8 mouse cellular contexts compared by ENCODE assay signal in genomic region chr14:73142896-73143709, GRCm38 (mm10). TPM values are rescaled to one million over a fixed set of nuclear protein-coding genes. Genes with fewer than 3 reads are reported as not detected.
DNase-seq lines count a peak whose midpoint lies in the region; ATAC-seq and TF ChIP-seq lines count a peak whose summit lies in the region.

No protein-coding gene starts in this region.

- TF ChIP-seq POLR2A in CH12.LX (IDR thresholded peaks at IDR 0.05; ENCODE audit: low read depth, low read length) = peak; percentile 74
- TF ChIP-seq POLR2A in testis, adult 2 months (IDR thresholded peaks at IDR 0.05; ENCODE audit: control insufficient read depth, low read depth, low read length) = peak; percentile 60

- ATAC-seq in forebrain, embryonic 13.5 days = peak; percentile 93
- ATAC-seq in neural tube, embryonic 14.5 days (ENCODE audit: low read depth) = peak; percentile 94

- H3K27me3 ChIP-seq in CH12.LX (replicated peaks) = no peaks in the 10 kb centered on the region
- H3K27me3 ChIP-seq in forebrain, embryonic 13.5 days = no peaks in the 10 kb centered on the region
- no peaks in the 10 kb centered on the region for H3K27me3 ChIP-seq in neural tube, embryonic 14.5 days (ENCODE audit: control insufficient read depth, insufficient read depth, low read length)
- no peaks in the 10 kb centered on the region for H3K27me3 ChIP-seq in testis, adult 2 months (ENCODE audit: control insufficient read depth, insufficient read depth, low read length)

- DNase-seq in CH12.LX (ENCODE audit: extremely low read depth) = peak; percentile 60
- DNase-seq in c-Kit-negative CD71-positive TER-119-positive erythroid progenitor cells, embryonic 14.5 days (ENCODE audit: low read depth, low spot score) = peak; percentile 1
- DNase-seq in heart, postnatal 10 days = peak; percentile 88 to 89
- DNase-seq in kidney, postnatal 4 days = peak; percentile 84 to 92
- peak; percentile 81 to 84 for DNase-seq in lung, adult 18-20 months

- H3K4me3 ChIP-seq in CH12.LX (replicated peaks in 1 of 3; ENCODE audit: low read depth in 2 of 3, low read length in 2 of 3, poor library complexity in 1 of 3) = peak overlapping the region; percentile 66 to 86 (median 74)
- peak overlapping the region; percentile 75 for H3K4me3 ChIP-seq in forebrain, embryonic 13.5 days
- peak overlapping the region; percentile 61 for H3K4me3 ChIP-seq in neural tube, embryonic 14.5 days (ENCODE audit: low read depth, low read length)
- peak overlapping the region; percentile 95 for H3K4me3 ChIP-seq in testis, adult 2 months (ENCODE audit: control insufficient read depth, low read depth, low read length)

- peak overlapping the region; percentile 79 for H3K27ac ChIP-seq in CH12.LX (ENCODE audit: insufficient read depth, low read depth)
- peak overlapping the region; percentile 99 for H3K27ac ChIP-seq in forebrain, embryonic 13.5 days
- peak overlapping the region; percentile 97 for H3K27ac ChIP-seq in neural tube, embryonic 14.5 days (ENCODE audit: low read depth, low read length)
- peak overlapping the region; percentile 96 for H3K27ac ChIP-seq in testis, adult 2 months (ENCODE audit: control insufficient read depth, insufficient read depth, low read depth, low read length)

- TF ChIP-seq RAD21 in CH12.LX (IDR thresholded peaks at IDR 0.05; ENCODE audit: low read depth, low read length) = no peak; the same call in 1 of the 2 replicates

- no peak for TF ChIP-seq CTCF in CH12.LX (conservative IDR thresholded peaks at IDR 0.05 in 1 of 2, IDR thresholded peaks at IDR 0.05 in 1 of 2; ENCODE audit: low read depth in 2 of 2, low read length in 2 of 2)
- TF ChIP-seq CTCF in testis, adult 2 months (IDR thresholded peaks at IDR 0.05; ENCODE audit: control insufficient read depth, insufficient read depth, insufficient replicate concordance, low read depth, low read length) = no peak

- WGBS in forebrain, embryonic 13.5 days = under 1% methylated on average over 65 of the region's 88 CpGs
- WGBS in neural tube, embryonic 14.5 days = under 1% methylated on average over 56 of the region's 88 CpGs

- in situ Hi-C loops in CH12.LX (cut with MboI; ENCODE audit: low pct_ligation_motif_present, low pct_unique_long_range_greater_than_20kb, low sequenced_read_pairs) = no loop called here

- no peak for TF ChIP-seq EP300 in CH12.LX (IDR thresholded peaks at IDR 0.05; ENCODE audit: low read length)

- intact Hi-C loops in heart, postnatal 10 days (cut with DNase I) = loop anchor here (1.0 to 2.0 kb wide), 3 partner anchors 16 to 95 kb away; no protein-coding TSS in a partner anchor

- peaks cover 5% of the 10 kb centered on the region for H3K79me2 ChIP-seq in CH12.LX (replicated peaks; ENCODE audit: control insufficient read depth, extremely low read depth, insufficient read depth, poor library complexity, severe bottlenecking)

- peaks cover 7% of the 10 kb centered on the region for H3K9me3 ChIP-seq in CH12.LX (replicated peaks; ENCODE audit: low read length)
- H3K9me3 ChIP-seq in forebrain, embryonic 13.5 days (replicated peaks) = no peaks in the 10 kb centered on the region
- H3K9me3 ChIP-seq in neural tube, embryonic 14.5 days (ENCODE audit: control insufficient read depth, low read length) = no peaks in the 10 kb centered on the region

- H3K36me3 ChIP-seq in CH12.LX (replicated peaks in 1 of 2; ENCODE audit: control insufficient read depth in 1 of 2, insufficient read depth in 1 of 2, low read length in 1 of 2) = peaks cover 0 to 6% of the 10 kb centered on the region in 2 experiments
- H3K36me3 ChIP-seq in forebrain, embryonic 13.5 days (ENCODE audit: poor library complexity, severe bottlenecking) = no peaks in the 10 kb centered on the region
- H3K36me3 ChIP-seq in neural tube, embryonic 14.5 days (ENCODE audit: control insufficient read depth, insufficient read depth, low read length) = no peaks in the 10 kb centered on the region
- no peaks in the 10 kb centered on the region for H3K36me3 ChIP-seq in testis, adult 2 months (ENCODE audit: control insufficient read depth, insufficient read depth, low read length)

- dilution Hi-C loops in CH12.LX (cut with MboI; ENCODE audit: extremely low pct_ligation_motif_present, extremely low pct_unique_long_range_greater_than_20kb, low sequenced_read_pairs) = no loop called here

- peak overlapping the region; percentile 86 for H3K4me2 ChIP-seq in CH12.LX (ENCODE audit: insufficient read depth, low read depth, poor library complexity, severe bottlenecking)
- H3K4me2 ChIP-seq in forebrain, embryonic 13.5 days = peak overlapping the region; percentile 73
- peak overlapping the region; percentile 93 for H3K4me2 ChIP-seq in neural tube, embryonic 14.5 days (ENCODE audit: low read depth, low read length)

- peaks cover 10 to 45% of the 10 kb centered on the region in 2 experiments for H3K4me1 ChIP-seq in CH12.LX (ENCODE audit: control insufficient read depth in 1 of 2, insufficient read depth in 2 of 2)
- peaks cover 30% of the 10 kb centered on the region for H3K4me1 ChIP-seq in forebrain, embryonic 13.5 days
- H3K4me1 ChIP-seq in neural tube, embryonic 14.5 days (ENCODE audit: control insufficient read depth, insufficient read depth, low read length) = peaks cover 11% of the 10 kb centered on the region
- peaks cover 4% of the 10 kb centered on the region for H3K4me1 ChIP-seq in testis, adult 2 months (ENCODE audit: control insufficient read depth, insufficient read depth, low read length)

- peak overlapping the region; percentile 95 for H3K9ac ChIP-seq in CH12.LX (ENCODE audit: insufficient read depth, low read depth)
- peak overlapping the region; percentile 96 for H3K9ac ChIP-seq in forebrain, embryonic 13.5 days
- H3K9ac ChIP-seq in neural tube, embryonic 14.5 days (replicated peaks; ENCODE audit: low read depth, low read length) = peak overlapping the region; percentile 85

TF ChIP-seq in CH12.LX, 34 proteins besides CTCF, POLR2A, EP300 and RAD21 (continues in another document):
- 0 out of 2 replicates have a peak, but pooled peaks have one; percentile 45 for TF ChIP-seq MAZ (IDR thresholded peaks at IDR 0.05; ENCODE audit: low read depth, low read length)
- TF ChIP-seq MEF2A (IDR thresholded peaks at IDR 0.05; ENCODE audit: borderline replicate concordance, low read depth, low read length) = no peak
- no peak for TF ChIP-seq ZNF384 (IDR thresholded peaks at IDR 0.05; ENCODE audit: low read depth, low read length)
- TF ChIP-seq JUND (conservative IDR thresholded peaks at IDR 0.05; ENCODE audit: low read depth, low read length) = no peak
- peak; percentile 80; the same call in 1 of the 2 replicates for TF ChIP-seq UBTF (IDR thresholded peaks at IDR 0.05; ENCODE audit: low read depth, low read length)
- 0 out of 2 replicates have a peak, but pooled peaks have one; percentile 33 for TF ChIP-seq TBP (conservative IDR thresholded peaks at IDR 0.05; ENCODE audit: low read depth, low read length)
- TF ChIP-seq GABPA (IDR thresholded peaks at IDR 0.05; ENCODE audit: insufficient replicate concordance, low read depth, low read length) = no peak
- TF ChIP-seq SMC3 (IDR thresholded peaks at IDR 0.05; ENCODE audit: low read depth, low read length) = no peak
- TF ChIP-seq TCF12 (IDR thresholded peaks at IDR 0.05; ENCODE audit: low read depth, low read length) = no peak; the same call in none of the 2 replicates
- peak; percentile 79 for TF ChIP-seq BHLHE40 (IDR thresholded peaks at IDR 0.05; ENCODE audit: low read depth, low read length)
- TF ChIP-seq MXI1 (IDR thresholded peaks at IDR 0.05; ENCODE audit: low read depth, low read length) = peak; percentile 69
- no peak for TF ChIP-seq RCOR1 (conservative IDR thresholded peaks at IDR 0.05; ENCODE audit: low read depth, low read length)
- no peak; the same call in 1 of the 2 replicates for TF ChIP-seq CHD2 (IDR thresholded peaks at IDR 0.05; ENCODE audit: low read length)
- no peak for TF ChIP-seq MAFK (IDR thresholded peaks at IDR 0.05; ENCODE audit: insufficient replicate concordance, low read length)
- no peak for TF ChIP-seq USF1 (IDR thresholded peaks at IDR 0.05; ENCODE audit: low read depth, low read length)
- no peak for TF ChIP-seq E2F4 (IDR thresholded peaks at IDR 0.05; ENCODE audit: insufficient replicate concordance, low read depth, low read length)
- no peak for TF ChIP-seq USF2 (conservative IDR thresholded peaks at IDR 0.05; ENCODE audit: low read depth, low read length)
- TF ChIP-seq MAX (IDR thresholded peaks at IDR 0.05; ENCODE audit: low read length) = peak; percentile 74; the same call in 1 of the 2 replicates
- no peak for TF ChIP-seq KAT2A (IDR thresholded peaks at IDR 0.05; ENCODE audit: insufficient replicate concordance, low read length)
- no peak for TF ChIP-seq POLR2AphosphoS2 (IDR thresholded peaks at IDR 0.05; ENCODE audit: low read depth, low read length)
- TF ChIP-seq ZMIZ1 (IDR thresholded peaks at IDR 0.05; ENCODE audit: low read depth, low read length) = peak; percentile 51; the same call in 1 of the 2 replicates
- no peak for TF ChIP-seq ZC3H11A (IDR thresholded peaks at IDR 0.05; ENCODE audit: low read depth, low read length)
- no peak for TF ChIP-seq ELF1 (IDR thresholded peaks at IDR 0.05; ENCODE audit: low read depth, low read length)
- no peak for TF ChIP-seq NELFE (IDR thresholded peaks at IDR 0.05; ENCODE audit: low read depth, low read length)
- 0 out of 2 replicates have a peak, but pooled peaks have one; percentile 14 for TF ChIP-seq CHD1 (IDR thresholded peaks at IDR 0.05; ENCODE audit: low read depth, low read length)
- TF ChIP-seq MYC (IDR thresholded peaks at IDR 0.05; ENCODE audit: low read depth, low read length) = peak; percentile 56; the same call in 1 of the 2 replicates
- peak; percentile 94 for TF ChIP-seq NRF1 (IDR thresholded peaks at IDR 0.05; ENCODE audit: low read depth, low read length)
- peak; percentile 43; the same call in 1 of the 2 replicates for TF ChIP-seq ETS1 (conservative IDR thresholded peaks at IDR 0.05; ENCODE audit: low read depth, low read length)
- TF ChIP-seq HCFC1 (IDR thresholded peaks at IDR 0.05; ENCODE audit: low read depth, low read length) = peak; percentile 49; the same call in 1 of the 2 replicates
- TF ChIP-seq JUN (IDR thresholded peaks at IDR 0.05; ENCODE audit: insufficient read depth, low read depth, low read length) = no peak
- TF ChIP-seq SIN3A (IDR thresholded peaks at IDR 0.05; ENCODE audit: low read length) = peak; percentile 13; the same call in 1 of the 2 replicates

RNA-seq across cellular contexts. Expression of gene Rcbtb2, which starts 20.3 kb away (rescaled TPM):
- 36.9 and 40.2 TPM in 2 replicates for total RNA-seq in CH12.LX (2012; rRNA removed)
- 47.6 and 49.0 TPM in 2 replicates for total RNA-seq in CH12.LX (2014; rRNA removed)
- 31.7 and 34.1 TPM in 2 replicates for polyA plus RNA-seq in CH12.LX (2012; ENCODE audit: insufficient read length, low read depth)
- 110 and 111 TPM in 2 replicates for polyA plus RNA-seq in forebrain, embryonic 13.5 days (2015; fragmentation: Nextera tagmentation; extraction: Ambion mirVana)
- total RNA-seq in heart, postnatal 10 days (2021) = 10 to 100 TPM; 34.1 to 40.0 TPM
- 61.2 and 69.7 TPM in 2 replicates for polyA plus RNA-seq in neural tube, embryonic 14.5 days (2014; fragmentation: Nextera tagmentation; extraction: Ambion mirVana)
- polyA plus RNA-seq in testis, adult 2 months (2012; rRNA removed) = 48.4 and 50.8 TPM in 2 replicates

Comparison
In these comparisons a context has a peak if more than half of its experiments do, and no peak if none do; other contexts are left out.
1. Peak in every context shown above with its lines: DNase-seq, ATAC-seq, H3K4me3 ChIP-seq and H3K27ac ChIP-seq.
2. DNase-seq: peak in every context shown above with its lines; median percentile 88 in heart, postnatal 10 days; 88 in kidney, postnatal 4 days; 82 in lung, adult 18-20 months; 60 in CH12.LX; 1 in c-Kit-negative CD71-positive TER-119-positive erythroid progenitor cells, embryonic 14.5 days.